Mouse (Mus musculus) embryonic facial prominence, embryonic 15.5 days (tissue): Measurements from ENCODE around the gene Adamts12. TPM values are rescaled to one million over a fixed set of nuclear protein-coding genes. Genes with fewer than 3 reads are reported as not detected.

Source experiments
- ATAC-seq: fragments of 200-750 bp; cut with Nextera tagmentation; 2 replicates; pipeline ENCODE4 v1.8.0; 2017; ENCODE audit warnings: low read depth, moderate TSS enrichment; ENCODE audit not compliant: insufficient number of reproducible peaks, low FRiP score, low TSS enrichment
- H3K27ac ChIP-seq: fragments of 300-500 bp; sonication (generic); replicated peaks from 2 replicates; pipeline ENCODE4 v1.5.1; 2015; ENCODE audit warnings: mild to moderate bottlenecking, inconsistent platforms
- H3K27me3 ChIP-seq: fragments of 300-500 bp; sonication (generic); 2 replicates; pipeline ENCODE4 v1.6.1; 2015; ENCODE audit warnings: inconsistent platforms
- H3K36me3 ChIP-seq: fragments of 300-500 bp; sonication (generic); 2 replicates; pipeline ENCODE4 v1.6.1; 2015; ENCODE audit warnings: mild to moderate bottlenecking, inconsistent platforms
- H3K4me1 ChIP-seq: fragments of 300-500 bp; sonication (generic); 2 replicates; pipeline ENCODE4 v1.6.1; 2015; ENCODE audit warnings: inconsistent platforms
- H3K4me2 ChIP-seq: fragments of 300-500 bp; sonication (generic); replicated peaks from 2 replicates; pipeline ENCODE4 v1.6.1; 2015; ENCODE audit warnings: mild to moderate bottlenecking, inconsistent platforms
- H3K4me3 ChIP-seq: fragments of 300-500 bp; sonication (generic); replicated peaks from 2 replicates; pipeline ENCODE4 v1.5.1; 2015; ENCODE audit warnings: mild to moderate bottlenecking, inconsistent platforms
- H3K9ac ChIP-seq: fragments of 300-500 bp; sonication (generic); 2 replicates; pipeline ENCODE4 v1.6.1; 2015; ENCODE audit warnings: inconsistent platforms
- H3K9me3 ChIP-seq: fragments of 300-500 bp; sonication (generic); replicated peaks from 2 replicates; pipeline ENCODE4 v1.6.1; 2016; ENCODE audit warnings: inconsistent platforms
- WGBS: fragments of 180-500 bp; shearing (Covaris S2); methylation state at CpG from one replicate; pipeline ENCODE4 v1.1.7; 2015; 5-methylcytosine and 5-hydroxymethylcytosine counted together
- polyA plus RNA-seq: library from polyadenylated mRNA; unstranded; fragments of >200 nt; fragmentation: Nextera tagmentation; extraction: Ambion mirVana; gene quantifications from 2 replicates; pipeline ENCODE4 v1.2.1, GENCODE M21; 2015

Adamts12 gene
- polyA plus RNA-seq, 1 experiment from 2014 or later: 9.2 TPM

- ATAC-seq: no peak
- H3K27ac ChIP-seq: no peak overlapping the region
- H3K36me3 ChIP-seq: no peaks in the 10 kb centered on the region
- H3K4me3 ChIP-seq: no peak overlapping the region
- no peaks in the 10 kb centered on the region for H3K4me1 ChIP-seq
- H3K4me2 ChIP-seq: no peak overlapping the region
- no peaks in the 10 kb centered on the region for H3K9me3 ChIP-seq
- no peak overlapping the region for H3K9ac ChIP-seq
- H3K27me3 ChIP-seq: no peaks in the 10 kb centered on the region
- 69% methylated on average over 4 of the region's 4 CpGs for WGBS
Observed at GRCm38 (mm10) chr15:11297960-11298359, 233.4 kb downstream of the Adamts12 start.

GRCm38 (mm10) chr15:11317077-11317476, 252.5 kb downstream of the Adamts12 start:
- Histone ChIP-seq H3K4me1 (no peaks in the 10 kb centered on the region), H3K4me2 (no peak overlapping the region), H3K27me3 (no peaks in the 10 kb centered on the region), H3K4me3 (no peak overlapping the region), H3K9me3 (no peaks in the 10 kb centered on the region), H3K9ac (no peak overlapping the region), H3K27ac (no peak overlapping the region), H3K36me3 (no peaks in the 10 kb centered on the region)
- 52% methylated on average over 3 of the region's 3 CpGs for WGBS
- 0 out of 2 replicates have a peak, but pooled peaks have one; percentile 39 for ATAC-seq

DNA sequence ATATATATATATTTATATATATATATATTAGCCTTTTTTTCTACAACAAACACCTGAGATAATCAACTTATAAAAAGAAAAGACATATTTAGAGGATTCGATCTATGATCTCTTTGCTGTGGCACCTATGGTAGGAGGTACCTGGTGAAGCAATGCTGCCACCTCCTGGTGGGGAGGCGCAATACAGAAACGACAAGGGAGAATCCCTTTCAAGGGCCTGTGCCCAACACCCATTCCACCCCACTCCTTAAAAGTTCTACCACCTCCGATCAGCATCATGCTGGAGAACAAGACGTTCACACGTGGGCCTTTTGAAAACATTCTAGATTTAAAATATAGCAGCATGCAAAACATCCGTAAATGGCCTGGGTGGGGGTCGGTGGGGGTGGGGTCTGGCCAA, 255.9 kb downstream of the Adamts12 start:
- H3K27me3 ChIP-seq: no peaks in the 10 kb centered on the region
- H3K36me3 ChIP-seq: no peaks in the 10 kb centered on the region
- no peak overlapping the region for H3K4me3 ChIP-seq
- no peak overlapping the region for H3K9ac ChIP-seq
- no peaks in the 10 kb centered on the region for H3K4me1 ChIP-seq
- no peaks in the 10 kb centered on the region for H3K9me3 ChIP-seq
- 31% methylated on average over 8 of the region's 8 CpGs for WGBS
- no peak for ATAC-seq
- H3K4me2 ChIP-seq: no peak overlapping the region
- H3K27ac ChIP-seq: no peak overlapping the region

GRCm38 (mm10) chr15:11339467-11340180, 275.0 kb downstream of the Adamts12 start:
- Histone ChIP-seq H3K4me3 (no peak overlapping the region), H3K27me3 (no peaks in the 10 kb centered on the region), H3K9me3 (no peaks in the 10 kb centered on the region), H3K4me1 (no peaks in the 10 kb centered on the region), H3K4me2 (no peak overlapping the region), H3K9ac (no peak overlapping the region), H3K27ac (no peak overlapping the region), H3K36me3 (peaks cover 5% of the 10 kb centered on the region; the same call in 1 of the 2 replicates)
- 57% methylated on average over 7 of the region's 7 CpGs for WGBS
- ATAC-seq: 0 out of 2 replicates have a peak, but pooled peaks have one; percentile 19

DNA sequence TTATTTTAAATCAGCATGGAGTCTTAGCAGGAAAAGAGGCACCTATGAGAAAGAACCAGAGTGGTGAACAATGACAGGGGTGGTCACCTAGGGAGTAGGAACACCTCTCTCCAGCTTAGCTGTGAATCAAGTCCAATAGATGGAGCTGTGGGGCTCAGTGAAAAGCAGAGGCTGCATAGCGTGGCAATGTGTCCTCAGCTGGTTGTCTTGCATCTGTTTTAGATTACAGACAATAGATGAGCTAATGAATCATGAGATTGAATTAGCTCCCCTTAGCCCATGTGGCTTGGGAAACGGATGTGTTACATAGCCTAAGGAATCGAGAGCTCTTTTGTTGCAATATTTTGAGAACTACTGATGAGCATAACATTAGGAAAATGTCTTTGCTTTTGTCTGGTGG, 291.3 kb downstream of the Adamts12 start:
- Histone ChIP-seq H3K36me3 (no peaks in the 10 kb centered on the region), H3K9ac (no peak overlapping the region), H3K27me3 (no peaks in the 10 kb centered on the region), H3K4me1 (no peaks in the 10 kb centered on the region), H3K27ac (no peak overlapping the region), H3K9me3 (no peaks in the 10 kb centered on the region), H3K4me2 (no peak overlapping the region), H3K4me3 (no peak overlapping the region)
- 35% methylated on average over 3 of the region's 3 CpGs for WGBS
- peak; percentile 67; the same call in 1 of the 2 replicates for ATAC-seq

DNA sequence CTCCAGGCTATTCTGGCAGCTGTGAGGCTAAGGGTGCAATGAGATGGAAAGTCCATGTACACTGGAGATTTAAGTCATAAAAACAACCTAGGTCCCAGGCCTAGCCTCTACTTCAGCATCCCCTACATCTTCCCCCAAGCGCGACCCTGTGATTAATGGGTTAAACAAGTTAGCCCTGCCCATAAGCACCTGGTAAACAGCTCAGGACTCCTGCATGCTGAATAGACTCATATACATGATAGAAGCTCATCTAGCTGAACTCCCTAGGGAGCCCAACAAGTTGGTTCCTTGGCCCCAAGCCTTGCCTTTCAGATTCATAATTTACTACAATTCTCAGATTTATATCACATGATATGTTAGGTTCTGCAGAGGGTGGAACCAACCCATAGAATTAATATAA, 292.9 kb downstream of the Adamts12 start:
- Histone ChIP-seq H3K9me3 (no peaks in the 10 kb centered on the region), H3K4me2 (no peak overlapping the region), H3K27ac (no peak overlapping the region), H3K27me3 (no peaks in the 10 kb centered on the region), H3K4me1 (no peaks in the 10 kb centered on the region), H3K9ac (no peak overlapping the region), H3K36me3 (no peaks in the 10 kb centered on the region), H3K4me3 (no peak overlapping the region)
- 92% methylated on average over 2 of the region's 2 CpGs for WGBS
- ATAC-seq: no peak

DNA sequence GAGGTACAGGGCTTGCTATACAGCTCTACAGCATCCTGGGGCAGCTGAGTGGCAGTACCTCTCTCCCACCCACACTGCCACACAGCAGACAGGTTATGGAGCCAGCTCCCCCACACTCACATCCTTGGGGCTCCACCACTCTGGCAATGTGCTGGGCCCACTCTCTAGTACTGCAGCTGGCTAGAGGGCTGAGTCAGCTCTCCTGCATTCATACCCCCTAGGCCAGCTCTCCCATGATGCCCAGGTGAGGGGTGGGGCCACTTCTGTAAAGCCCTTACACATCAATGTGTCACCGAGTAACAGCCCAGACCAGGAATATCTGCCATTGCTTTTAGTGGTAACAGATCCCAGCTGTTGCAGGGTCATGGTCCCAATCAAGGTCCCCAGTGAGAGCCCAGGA, 296.3 kb downstream of the Adamts12 start:
- 74% methylated on average over 1 of the region's 1 CpGs for WGBS
- H3K4me1 ChIP-seq: no peaks in the 10 kb centered on the region
- no peak overlapping the region for H3K9ac ChIP-seq
- H3K4me2 ChIP-seq: no peak overlapping the region
- no peaks in the 10 kb centered on the region for H3K36me3 ChIP-seq
- ATAC-seq: no peak
- no peaks in the 10 kb centered on the region for H3K9me3 ChIP-seq
- no peak overlapping the region for H3K27ac ChIP-seq
- H3K27me3 ChIP-seq: no peaks in the 10 kb centered on the region
- H3K4me3 ChIP-seq: no peak overlapping the region

DNA sequence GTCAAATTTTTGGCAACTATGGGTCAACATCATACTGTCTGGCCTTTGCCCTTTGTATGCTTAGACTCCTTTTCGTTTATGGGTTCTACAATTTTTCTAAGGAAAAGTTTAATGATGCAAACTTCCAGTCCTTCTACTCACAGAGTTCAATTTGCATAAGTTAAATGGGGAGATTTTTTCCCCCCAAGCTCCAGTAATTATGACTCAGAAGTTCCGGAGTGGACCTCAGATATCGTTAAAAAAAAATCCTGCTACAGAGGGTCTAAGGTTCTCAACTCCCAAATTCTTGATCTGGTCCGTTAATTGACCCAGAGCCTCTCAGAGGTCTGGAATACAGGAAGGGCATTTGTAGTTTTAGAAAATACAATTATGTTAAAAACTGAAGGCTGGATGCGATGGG, 297.2 kb downstream of the Adamts12 start:
- 80% methylated on average over 5 of the region's 5 CpGs for WGBS
- H3K36me3 ChIP-seq: no peaks in the 10 kb centered on the region
- no peak overlapping the region for H3K27ac ChIP-seq
- H3K9me3 ChIP-seq: no peaks in the 10 kb centered on the region
- H3K4me3 ChIP-seq: no peak overlapping the region
- H3K27me3 ChIP-seq: no peaks in the 10 kb centered on the region
- no peak overlapping the region for H3K4me2 ChIP-seq
- no peak for ATAC-seq
- H3K9ac ChIP-seq: no peak overlapping the region
- H3K4me1 ChIP-seq: no peaks in the 10 kb centered on the region

DNA sequence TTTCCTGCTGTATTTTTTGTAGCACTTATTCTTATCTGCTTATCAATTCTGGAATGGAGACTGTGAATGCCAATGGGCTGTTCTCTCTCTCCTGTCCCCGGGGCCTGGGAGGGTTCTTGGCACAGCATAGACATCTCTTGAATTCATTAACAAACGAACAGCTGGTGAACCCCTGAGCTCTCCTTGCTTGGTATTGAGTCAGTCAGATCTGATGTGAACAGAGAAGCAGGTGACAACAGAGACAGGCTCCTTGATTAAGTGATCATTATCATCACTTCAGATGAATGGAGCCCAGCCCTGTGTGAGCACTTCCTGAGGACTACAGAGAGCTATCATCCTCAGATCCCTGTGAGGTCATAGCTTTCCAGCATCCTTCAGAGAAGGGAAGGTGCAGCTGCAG, 299.5 kb downstream of the Adamts12 start:
- Histone ChIP-seq H3K9me3 (no peaks in the 10 kb centered on the region), H3K4me2 (no peak overlapping the region), H3K27ac (no peak overlapping the region), H3K4me3 (no peak overlapping the region), H3K9ac (no peak overlapping the region), H3K36me3 (no peaks in the 10 kb centered on the region), H3K27me3 (no peaks in the 10 kb centered on the region), H3K4me1 (no peaks in the 10 kb centered on the region)
- no peak for ATAC-seq
- 29% methylated on average over 2 of the region's 2 CpGs for WGBS

GRCm38 (mm10) chr15:11364795-11365194, 300.2 kb downstream of the Adamts12 start:
- H3K9me3 ChIP-seq: no peaks in the 10 kb centered on the region
- no peaks in the 10 kb centered on the region for H3K27me3 ChIP-seq
- H3K4me1 ChIP-seq: no peaks in the 10 kb centered on the region
- no peak overlapping the region for H3K4me3 ChIP-seq
- no peak overlapping the region for H3K4me2 ChIP-seq
- H3K36me3 ChIP-seq: no peaks in the 10 kb centered on the region
- no peak overlapping the region for H3K9ac ChIP-seq
- 100% methylated on average over 1 of the region's 1 CpGs for WGBS
- no peak for ATAC-seq
- no peak overlapping the region for H3K27ac ChIP-seq

DNA sequence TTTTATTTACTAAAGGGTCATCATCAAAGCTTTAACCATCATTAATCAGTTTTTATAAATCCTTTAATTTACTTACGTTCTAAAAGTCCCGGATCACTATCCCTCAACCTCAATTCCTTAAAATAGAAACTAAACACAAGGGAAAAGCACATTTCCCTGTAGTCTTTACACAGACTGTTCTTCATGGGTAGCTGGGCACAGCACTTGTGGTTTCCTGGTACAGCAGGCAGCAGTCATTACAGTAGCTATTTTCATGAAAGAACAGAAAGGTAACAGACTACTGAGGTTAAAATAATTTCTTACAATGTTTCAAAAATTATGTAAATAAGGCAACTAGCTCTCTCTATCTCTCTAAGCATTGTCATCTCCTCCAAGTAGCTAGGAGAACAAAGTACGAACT, 305.0 kb downstream of the Adamts12 start:
- H3K9ac ChIP-seq: no peak overlapping the region
- H3K4me3 ChIP-seq: no peak overlapping the region
- no peaks in the 10 kb centered on the region for H3K4me1 ChIP-seq
- no peaks in the 10 kb centered on the region for H3K27me3 ChIP-seq
- WGBS: 80% methylated on average over 3 of the region's 3 CpGs
- no peaks in the 10 kb centered on the region for H3K9me3 ChIP-seq
- no peaks in the 10 kb centered on the region for H3K36me3 ChIP-seq
- H3K27ac ChIP-seq: no peak overlapping the region
- no peak for ATAC-seq
- H3K4me2 ChIP-seq: no peak overlapping the region

GRCm38 (mm10) chr15:11370477-11371085, 306.0 kb downstream of the Adamts12 start:
- Histone ChIP-seq H3K4me3 (no peak overlapping the region), H3K9me3 (no peaks in the 10 kb centered on the region), H3K27ac (no peak overlapping the region), H3K9ac (no peak overlapping the region), H3K27me3 (no peaks in the 10 kb centered on the region), H3K4me2 (no peak overlapping the region), H3K36me3 (no peaks in the 10 kb centered on the region), H3K4me1 (no peaks in the 10 kb centered on the region)
- no peak for ATAC-seq
- 75% methylated on average over 7 of the region's 7 CpGs for WGBS
